Mouse (Mus musculus) lung, postnatal 0 days (tissue): ENCODE measurements around the gene Ccdc15.

Source experiments
- CTCF ChIP-seq: IDR thresholded peaks from 2 replicates; pipeline ENCODE4 v1.5.1; 2016; ENCODE audit warnings: antibody characterized with exemption, mild to moderate bottlenecking
- EP300 ChIP-seq: IDR thresholded peaks from 2 replicates; pipeline ENCODE4 v1.6.1; 2016; ENCODE audit warnings: antibody characterized with exemption, mild to moderate bottlenecking, control low read depth

DNA sequence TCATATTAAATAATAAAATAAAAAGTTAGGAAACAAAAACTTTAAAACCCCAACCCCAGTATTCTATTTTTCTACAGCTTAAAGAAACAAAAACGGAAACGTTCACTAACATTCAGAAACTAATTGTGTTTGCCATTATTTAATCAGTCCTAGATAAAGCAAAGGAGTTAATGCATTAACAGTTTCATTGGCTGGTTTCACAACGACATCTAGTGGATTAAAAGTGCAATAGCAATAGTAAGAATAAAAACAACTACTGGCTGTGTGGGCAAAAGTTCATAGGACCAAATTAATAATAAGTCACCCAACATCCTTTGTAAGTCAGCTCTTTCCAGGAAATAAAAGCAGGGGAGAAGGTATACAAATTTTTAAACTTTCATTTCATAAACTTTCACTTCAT, 18.8 kb downstream of the Ccdc15 start:
- TF ChIP-seq CTCF (peak; percentile 77), EP300 (no peak)
